Mouse (Mus musculus) thymus, postnatal 25 days (tissue): Measurements from ENCODE around the gene Camk1d.
"Not testable (repeated sequence)": the region's sequence is repeated elsewhere in the genome, so short reads cannot be mapped to it uniquely, and the experiment has no call there.

Source experiments
- DNase-seq: peaks from one replicate; pipeline ENCODE4 v3.0.0; 2022

Camk1d gene

GRCm38 (mm10) chr2:5610521-5610920 lies 103.8 kb downstream of the Camk1d start:
- no peak for DNase-seq

DNA sequence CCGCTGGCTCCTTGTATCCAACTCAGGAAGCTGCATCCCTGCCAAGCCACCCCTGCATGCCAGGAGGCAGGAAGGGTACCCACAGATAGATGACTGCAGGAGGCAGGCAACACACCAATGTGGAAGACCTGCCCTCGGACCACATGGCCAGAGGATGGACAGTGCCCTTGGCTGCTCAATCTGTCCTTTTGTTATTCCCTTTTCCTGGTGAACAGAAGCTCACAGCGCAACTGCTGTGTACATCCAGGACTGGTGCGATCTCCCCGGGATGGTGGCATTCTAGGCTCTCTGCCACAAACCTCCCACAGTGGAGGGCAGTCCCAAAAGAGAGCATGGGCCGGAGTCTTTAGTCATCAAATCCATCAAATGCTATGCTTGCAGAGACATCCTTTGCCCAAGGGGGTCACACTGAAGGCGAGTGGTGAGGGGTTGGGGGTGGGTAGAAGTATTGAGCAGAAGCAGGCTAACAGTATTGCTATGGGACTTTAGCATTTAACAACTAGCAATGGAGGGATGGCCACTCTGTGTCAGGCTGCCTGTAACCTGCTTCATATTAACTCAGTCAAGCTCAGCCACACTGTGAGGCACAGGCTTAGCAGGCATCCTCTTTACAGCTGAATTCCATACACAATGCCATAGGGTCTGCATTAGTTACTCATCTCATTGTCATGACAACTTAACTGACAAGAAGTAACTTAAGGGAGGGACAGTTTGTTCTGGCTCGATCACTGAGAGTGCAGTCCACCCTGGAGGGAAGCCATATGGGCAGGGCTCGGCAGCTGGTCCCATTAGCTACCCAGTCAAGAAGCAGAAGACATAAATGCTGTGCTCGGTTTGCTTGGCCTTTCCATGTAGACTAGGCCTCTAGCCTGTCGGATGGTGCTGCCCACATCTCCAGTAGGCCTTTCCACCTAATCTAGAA lies 106.1 kb downstream of the Camk1d start:
- DNase-seq = no peak

DNA sequence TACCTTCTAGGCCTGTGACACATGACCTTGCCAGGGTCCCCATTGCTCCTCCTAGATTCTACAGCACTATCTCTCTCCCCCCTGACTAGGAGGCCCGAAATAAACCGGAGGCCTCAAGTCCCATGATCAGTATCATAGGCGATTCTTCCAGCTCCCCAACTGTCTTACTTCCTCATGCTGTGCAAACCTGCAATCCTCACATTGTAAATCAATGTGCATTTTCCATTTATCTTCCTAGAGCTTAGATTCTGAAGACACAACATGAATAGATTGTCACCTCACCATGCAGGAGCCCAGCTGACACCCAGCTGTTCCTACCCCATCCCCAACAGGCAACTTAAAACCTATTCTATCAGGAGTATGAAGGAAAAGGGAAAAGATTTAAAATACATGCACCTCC lies 108.5 kb downstream of the Camk1d start:
- no peak for DNase-seq

DNA sequence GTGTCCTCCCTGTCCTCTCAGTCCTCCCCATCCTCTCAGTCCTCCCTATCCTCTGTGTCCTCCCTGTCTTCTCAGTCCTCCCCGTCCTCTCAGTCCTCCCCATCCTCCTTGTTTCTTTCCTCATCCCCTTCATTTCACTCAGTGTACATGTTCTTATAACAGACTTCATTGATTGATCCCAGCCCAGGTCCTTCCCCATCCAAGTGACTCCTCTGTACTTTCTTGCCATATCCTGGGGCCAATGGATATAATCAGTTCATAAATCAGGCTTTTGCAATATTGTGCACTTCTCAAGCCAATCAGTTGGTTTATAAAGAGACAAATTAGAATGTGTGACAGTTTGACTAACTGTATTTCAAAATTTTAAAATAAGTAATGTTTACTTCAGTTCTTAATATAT lies 112.3 kb downstream of the Camk1d start:
- no peak for DNase-seq

DNA sequence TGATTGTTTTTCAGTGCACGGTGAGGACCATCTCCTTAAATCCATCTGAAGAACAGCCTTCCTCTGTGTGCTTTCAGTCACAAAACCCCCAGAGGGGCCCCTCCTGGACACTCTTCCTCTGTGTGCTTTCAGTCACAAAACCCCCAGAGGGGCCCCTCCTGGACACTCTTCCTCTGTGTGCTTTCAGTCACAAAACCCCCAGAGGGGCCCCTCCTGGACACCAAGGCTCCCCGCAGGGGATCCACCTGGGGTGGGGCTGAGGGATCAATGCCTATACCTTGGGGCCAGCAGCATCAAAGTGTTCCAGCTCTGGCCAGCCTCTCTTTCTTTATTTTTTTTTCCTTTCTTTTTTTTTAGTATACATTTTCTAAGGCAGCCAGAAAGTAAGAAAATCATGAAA lies 113.1 kb downstream of the Camk1d start:
- not testable (repeated sequence) for DNase-seq

DNA sequence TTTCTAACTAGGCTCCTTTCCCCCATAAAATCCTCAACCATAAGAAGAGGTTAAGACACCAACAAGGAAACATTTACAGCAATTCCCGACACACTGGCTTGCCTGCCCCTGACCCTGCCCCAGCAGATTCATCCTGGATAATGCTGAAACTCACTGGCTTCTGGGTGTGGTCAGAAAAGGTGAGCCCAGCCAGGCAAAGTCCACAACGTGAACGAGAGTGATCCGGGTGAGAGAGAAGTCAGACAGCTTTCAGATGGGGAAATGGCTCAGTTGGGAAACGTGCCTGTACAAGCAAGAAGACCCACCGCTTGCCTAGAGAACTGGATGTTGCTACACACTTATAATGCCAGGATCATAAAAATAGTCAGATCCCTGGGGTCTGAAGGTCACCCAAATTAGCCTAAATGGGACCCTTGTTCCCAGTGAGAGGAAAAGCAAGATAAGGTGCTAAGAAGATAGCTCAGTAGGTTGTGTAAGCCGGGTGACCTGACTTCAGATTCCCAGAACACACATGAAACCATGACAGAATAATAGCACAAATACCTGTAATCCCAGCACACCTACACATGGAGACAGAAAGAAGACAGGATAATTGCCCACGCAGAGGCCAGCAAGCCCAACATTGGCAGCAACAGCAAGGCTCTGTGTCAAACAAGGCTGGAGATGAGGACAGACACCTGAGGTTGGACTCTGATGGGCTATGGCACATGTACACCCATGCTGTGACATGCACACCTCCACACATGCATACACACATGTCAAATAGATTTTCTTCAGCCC lies 113.9 kb downstream of the Camk1d start:
- DNase-seq = no peak

GRCm38 (mm10) chr2:5599713-5600112 lies 114.6 kb downstream of the Camk1d start:
- DNase-seq = no peak

GRCm38 (mm10) chr2:5598533-5598932 lies 115.8 kb downstream of the Camk1d start:
- no peak for DNase-seq

- no peak for DNase-seq
These were observed 117.4 kb downstream of the Camk1d start for GRCm38 (mm10) chr2:5596882-5597281.

DNA sequence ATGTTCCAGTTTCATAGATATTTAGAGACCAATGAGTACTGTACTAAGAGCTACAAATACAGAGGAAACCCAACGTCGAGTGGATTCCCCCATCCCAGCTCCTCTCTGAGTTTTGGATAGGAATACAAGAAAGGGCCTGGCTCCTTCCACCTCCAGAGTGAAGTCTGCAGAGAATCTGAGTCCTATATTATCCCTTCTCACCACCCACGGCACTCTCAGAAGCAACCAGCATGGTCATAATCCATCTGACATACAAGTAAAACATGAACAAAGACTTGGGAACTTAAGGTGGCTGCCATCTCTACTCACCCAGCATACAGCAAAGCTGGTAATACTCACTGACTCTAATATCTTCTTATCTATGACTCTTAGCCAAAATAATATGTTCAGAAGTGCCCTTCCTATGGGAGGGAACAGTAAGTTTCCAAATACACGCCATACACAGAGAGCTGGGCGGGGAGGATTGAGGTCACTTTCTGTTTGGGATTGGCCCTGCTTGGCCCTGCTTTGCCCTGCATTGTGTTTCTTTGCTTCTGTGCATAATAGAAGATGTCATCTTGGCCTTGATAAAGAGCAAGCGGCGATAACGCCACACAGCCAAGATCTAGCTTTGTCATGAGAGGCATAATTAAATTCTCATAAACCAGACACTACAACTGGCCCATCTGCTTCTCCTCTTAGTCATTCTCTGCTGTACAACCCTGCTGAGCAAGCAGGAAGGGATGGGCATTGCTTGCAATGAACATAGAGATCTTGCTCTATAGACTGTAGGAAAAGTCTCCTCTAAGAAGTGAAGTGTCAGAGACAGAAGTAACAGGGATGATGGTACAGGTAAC lies 118.7 kb downstream of the Camk1d start:
- no peak for DNase-seq

GRCm38 (mm10) chr2:5592461-5593136 lies 121.7 kb downstream of the Camk1d start:
- no peak for DNase-seq

DNA sequence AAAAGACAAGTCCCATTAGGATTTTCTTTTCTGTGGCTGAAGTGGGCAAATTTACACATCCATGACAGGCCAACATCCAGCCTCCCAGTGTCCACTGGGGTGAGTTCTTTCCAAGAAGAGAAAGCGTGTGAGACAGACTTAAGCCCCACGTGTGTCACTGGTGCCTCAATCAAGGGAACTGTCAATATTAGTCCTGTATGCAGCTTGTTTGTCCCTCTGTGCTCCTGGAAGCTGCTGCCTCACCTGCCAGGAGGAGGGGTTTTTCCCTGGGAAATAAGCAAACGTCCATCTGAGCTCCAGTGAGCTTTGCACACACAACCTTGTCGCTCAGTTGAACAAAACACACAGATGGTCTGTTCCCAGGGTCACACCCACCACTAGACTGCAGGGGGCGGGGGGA lies 124.2 kb downstream of the Camk1d start:
- no peak for DNase-seq

- DNase-seq = no peak
These were observed 125.2 kb downstream of the Camk1d start for GRCm38 (mm10) chr2:5589163-5589562.

DNA sequence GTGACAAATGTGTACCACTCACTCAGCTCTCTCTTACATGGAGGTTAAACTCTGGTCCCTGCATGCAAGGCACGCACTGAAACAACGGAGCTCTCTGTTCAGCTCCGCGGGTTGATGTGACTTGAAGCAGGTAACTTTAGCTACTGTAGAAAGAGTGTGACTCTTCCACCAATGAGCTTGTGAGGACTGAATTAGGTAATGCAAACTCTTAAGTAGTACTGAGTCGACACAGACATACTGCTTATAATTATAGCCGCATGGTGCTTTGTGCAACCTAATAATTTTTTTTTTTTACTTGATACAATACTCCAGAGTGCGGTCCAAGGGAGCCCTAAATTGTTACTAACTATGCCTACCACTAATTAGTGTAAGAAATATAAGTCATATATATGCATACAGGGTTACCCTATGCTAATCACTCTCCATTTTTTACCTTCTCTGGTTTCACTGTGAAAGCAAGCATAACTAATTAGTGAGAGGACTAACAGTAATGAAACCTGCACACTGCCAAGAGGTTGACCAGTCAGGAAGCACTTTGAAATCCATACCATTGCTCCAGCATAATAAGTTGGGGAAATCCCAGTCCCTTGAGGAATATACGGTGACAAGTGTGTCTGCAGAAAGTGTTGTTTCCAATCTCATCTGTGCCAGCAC lies 125.9 kb downstream of the Camk1d start:
- DNase-seq = no peak

DNA sequence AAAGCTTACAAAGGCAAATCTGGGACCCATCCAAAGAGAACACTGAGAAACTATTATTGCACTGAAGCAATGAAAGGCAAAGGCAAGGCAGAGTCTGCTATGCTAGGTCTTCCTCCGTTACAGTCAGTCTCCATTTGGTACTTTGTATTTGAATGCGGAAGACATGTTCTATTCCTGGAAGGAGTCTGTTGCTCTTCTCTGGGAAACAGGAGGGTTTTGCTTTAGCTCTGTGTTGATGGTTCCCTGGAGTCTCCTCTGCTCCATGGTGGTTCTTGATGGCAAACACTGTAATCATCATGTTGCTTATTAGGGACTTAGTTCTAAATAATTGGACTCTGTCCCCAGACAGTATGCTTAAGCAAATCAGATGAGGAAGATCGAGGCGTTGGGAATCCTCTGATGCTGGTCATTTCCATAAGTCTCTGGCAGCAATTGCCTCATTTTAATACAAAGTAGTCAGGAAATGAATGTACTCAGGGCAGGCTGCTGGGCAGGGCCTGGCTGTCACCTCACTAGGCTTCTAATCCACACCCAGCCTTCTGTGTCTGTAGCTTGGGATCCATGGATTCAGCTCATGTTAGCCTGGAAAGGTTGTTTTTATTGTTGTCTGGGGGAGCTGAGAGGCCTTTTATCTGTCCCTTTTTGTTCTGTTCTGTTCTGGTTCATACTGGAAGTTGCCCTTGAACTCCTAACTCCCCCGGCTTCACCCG lies 129.8 kb downstream of the Camk1d start:
- no peak for DNase-seq

GRCm38 (mm10) chr2:5579391-5579790 lies 134.9 kb downstream of the Camk1d start:
- no peak for DNase-seq

GRCm38 (mm10) chr2:5577399-5578129 lies 136.8 kb downstream of the Camk1d start:
- no peak for DNase-seq

DNA sequence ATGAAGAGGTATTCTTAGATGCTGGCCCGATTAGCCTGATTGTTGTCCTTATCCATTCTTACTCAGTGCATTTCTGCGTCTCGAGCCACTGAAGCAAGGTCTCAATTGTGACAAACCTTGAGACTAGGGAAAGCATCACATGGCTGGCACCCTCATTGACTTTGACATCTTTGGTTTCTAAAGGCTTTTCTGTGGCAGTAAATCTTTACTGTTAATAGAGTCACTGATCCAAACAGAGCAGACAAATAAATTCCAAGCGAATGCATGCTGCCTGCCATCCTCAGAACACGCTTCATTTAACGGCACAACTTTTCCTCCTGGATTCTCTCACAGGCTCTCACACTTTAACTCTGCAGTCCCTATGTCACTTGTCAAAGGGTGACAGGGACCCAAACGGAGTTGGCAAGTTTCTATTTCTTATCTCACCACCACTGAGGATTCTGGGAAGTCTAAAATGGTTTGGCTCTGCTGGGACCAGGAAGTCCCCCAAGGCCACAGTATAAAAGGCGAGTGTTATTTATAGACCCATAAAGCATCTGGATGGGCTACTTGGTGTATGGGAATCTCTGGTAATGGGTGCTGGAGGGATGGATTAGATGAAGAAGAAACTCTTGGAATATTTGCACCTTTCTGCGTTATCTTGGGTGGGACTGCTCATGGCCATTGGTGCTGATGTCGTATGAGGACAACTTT lies 141.9 kb downstream of the Camk1d start:
- no peak for DNase-seq

GRCm38 (mm10) chr2:5566611-5567010 lies 147.7 kb downstream of the Camk1d start:
- no peak for DNase-seq

DNA sequence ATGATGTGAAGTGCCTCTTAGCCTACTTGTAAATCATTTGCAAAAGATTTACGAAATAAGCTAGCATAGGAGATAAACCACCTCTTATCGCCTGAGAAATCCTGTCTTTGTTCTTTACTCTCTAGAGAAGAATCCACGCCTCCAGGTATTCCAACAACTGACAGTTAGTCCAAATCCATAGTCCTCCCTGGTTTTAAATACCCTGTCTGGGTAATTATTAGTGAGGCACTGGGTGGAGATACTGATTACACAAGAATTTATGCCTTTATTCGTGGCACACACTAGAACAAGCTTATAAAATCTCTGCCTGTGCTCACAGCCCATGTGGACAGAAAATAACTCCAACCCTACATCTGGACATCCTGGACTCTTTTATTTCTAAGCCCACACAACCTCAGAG lies 150.6 kb downstream of the Camk1d start:
- no peak for DNase-seq
